Mouse (Mus musculus): ENCODE measurements around the gene Hsd17b6. TPM values are rescaled to one million over a fixed set of nuclear protein-coding genes. Genes with fewer than 3 reads are reported as not detected.

Hsd17b6 gene
- polyA plus RNA-seq, 1 experiment = not detected

GRCm38 (mm10) chr10:127951821-127952220, 55.6 kb downstream of the Hsd17b6 start:
- H3K4me3 ChIP-seq (ENCODE audit: insufficient read depth, low read length) = no peak overlapping the region
- TF ChIP-seq CTCF (IDR thresholded peaks at IDR 0.05; ENCODE audit: low read depth, low read length) (no peak), POLR2A (IDR thresholded peaks at IDR 0.05; ENCODE audit: borderline replicate concordance, low read depth, low read length) (no peak)
- no peaks in the 10 kb centered on the region for H3K4me1 ChIP-seq (ENCODE audit: control insufficient read depth, insufficient read depth, low read length)
- H3K27ac ChIP-seq (ENCODE audit: insufficient read depth, low read depth, low read length) = no peak overlapping the region

GRCm38 (mm10) chr10:127951390-127951789, 56.0 kb downstream of the Hsd17b6 start:
- Histone ChIP-seq H3K27ac (ENCODE audit: insufficient read depth, low read depth, low read length) (no peak overlapping the region), H3K4me3 (ENCODE audit: insufficient read depth, low read length) (no peak overlapping the region), H3K4me1 (ENCODE audit: control insufficient read depth, insufficient read depth, low read length) (no peaks in the 10 kb centered on the region)
- no peak for TF ChIP-seq CTCF (IDR thresholded peaks at IDR 0.05; ENCODE audit: low read depth, low read length)
- TF ChIP-seq POLR2A (IDR thresholded peaks at IDR 0.05; ENCODE audit: borderline replicate concordance, low read depth, low read length) = no peak

GRCm38 (mm10) chr10:127949596-127950130, 57.7 kb downstream of the Hsd17b6 start:
- no peak overlapping the region for H3K27ac ChIP-seq (ENCODE audit: insufficient read depth, low read depth, low read length)
- no peak overlapping the region for H3K4me3 ChIP-seq (ENCODE audit: insufficient read depth, low read length)
- TF ChIP-seq CTCF (IDR thresholded peaks at IDR 0.05; ENCODE audit: low read depth, low read length) (no peak), POLR2A (IDR thresholded peaks at IDR 0.05; ENCODE audit: borderline replicate concordance, low read depth, low read length) (no peak)
- no peaks in the 10 kb centered on the region for H3K4me1 ChIP-seq (ENCODE audit: control insufficient read depth, insufficient read depth, low read length)

- Histone ChIP-seq H3K4me1 (ENCODE audit: control insufficient read depth, insufficient read depth, low read length) (no peaks in the 10 kb centered on the region), H3K4me3 (ENCODE audit: insufficient read depth, low read length) (no peak overlapping the region), H3K27ac (ENCODE audit: insufficient read depth, low read depth, low read length) (no peak overlapping the region)
- TF ChIP-seq POLR2A (IDR thresholded peaks at IDR 0.05; ENCODE audit: borderline replicate concordance, low read depth, low read length) = no peak
- TF ChIP-seq CTCF (IDR thresholded peaks at IDR 0.05; ENCODE audit: low read depth, low read length) = no peak
Measured at GRCm38 (mm10) chr10:127945432-127946064, 61.9 kb downstream of the Hsd17b6 start.

Other genes starting within 250 kb of the Hsd17b6 start
- gene Rdh1, start 247.9 kb downstream of the Hsd17b6 start, polyA plus RNA-seq (2012; ENCODE audit: insufficient read depth, insufficient read length, missing spikeins) = not detected in 2 replicates
- gene Rdh16f1, start 247.8 kb downstream of the Hsd17b6 start, polyA plus RNA-seq (2012; ENCODE audit: insufficient read depth, insufficient read length, missing spikeins) = not detected in 2 replicates
- 0.60 TPM in 1 of 2 replicates, not detected in the other for gene Rdh9, start 231.2 kb downstream of the Hsd17b6 start, polyA plus RNA-seq (2012; ENCODE audit: insufficient read depth, insufficient read length, missing spikeins)
- not detected in 2 replicates for gene Rdh16, start 206.5 kb downstream of the Hsd17b6 start, polyA plus RNA-seq (2012; ENCODE audit: insufficient read depth, insufficient read length, missing spikeins)
- not detected in 2 replicates for gene Rdh19, start 157.7 kb downstream of the Hsd17b6 start, polyA plus RNA-seq (2012; ENCODE audit: insufficient read depth, insufficient read length, missing spikeins)
- gene Rdh16f2, start 141.1 kb downstream of the Hsd17b6 start, polyA plus RNA-seq (2012; ENCODE audit: insufficient read depth, insufficient read length, missing spikeins) = not detected in 2 replicates
- not detected in 2 replicates for gene Rdh7, start 118.8 kb downstream of the Hsd17b6 start, polyA plus RNA-seq (2012; ENCODE audit: insufficient read depth, insufficient read length, missing spikeins)
- not detected in 2 replicates for gene Sdr9c7, start 109.1 kb downstream of the Hsd17b6 start, polyA plus RNA-seq (2012; ENCODE audit: insufficient read depth, insufficient read length, missing spikeins)
- gene Prim1, start 7.6 kb upstream of the Hsd17b6 start, polyA plus RNA-seq (2012; ENCODE audit: insufficient read depth, insufficient read length, missing spikeins) = 14.3 and 18.6 TPM in 2 replicates
- gene Naca, start 28.0 kb upstream of the Hsd17b6 start, polyA plus RNA-seq (2012; ENCODE audit: insufficient read depth, insufficient read length, missing spikeins) = 540 and 609 TPM in 2 replicates
- gene Ptges3, start 51.3 kb upstream of the Hsd17b6 start, polyA plus RNA-seq (2012; ENCODE audit: insufficient read depth, insufficient read length, missing spikeins) = 152 and 160 TPM in 2 replicates
- 483 and 528 TPM in 2 replicates for gene Atp5b, start 75.7 kb upstream of the Hsd17b6 start, polyA plus RNA-seq (2012; ENCODE audit: insufficient read depth, insufficient read length, missing spikeins)
- gene Baz2a, start 84.0 kb upstream of the Hsd17b6 start, polyA plus RNA-seq (2012; ENCODE audit: insufficient read depth, insufficient read length, missing spikeins) = 49.0 and 52.9 TPM in 2 replicates
- 39.4 and 39.8 TPM in 2 replicates for gene Rbms2, start 172.7 kb upstream of the Hsd17b6 start, polyA plus RNA-seq (2012; ENCODE audit: insufficient read depth, insufficient read length, missing spikeins)
- gene Gls2, start 186.8 kb upstream of the Hsd17b6 start, polyA plus RNA-seq (2012; ENCODE audit: insufficient read depth, insufficient read length, missing spikeins) = not detected in 2 replicates
- gene Spryd4, start 204.2 kb upstream of the Hsd17b6 start, polyA plus RNA-seq (2012; ENCODE audit: insufficient read depth, insufficient read length, missing spikeins) = 5.3 and 6.1 TPM in 2 replicates
- gene Mip, start 218.2 kb upstream of the Hsd17b6 start, polyA plus RNA-seq (2012; ENCODE audit: insufficient read depth, insufficient read length, missing spikeins) = not detected in 2 replicates
- 6.4 and 10.7 TPM in 2 replicates for gene Timeless, start 224.5 kb upstream of the Hsd17b6 start, polyA plus RNA-seq (2012; ENCODE audit: insufficient read depth, insufficient read length, missing spikeins)
- gene Apon, start 246.5 kb upstream of the Hsd17b6 start, polyA plus RNA-seq (2012; ENCODE audit: insufficient read depth, insufficient read length, missing spikeins) = not detected in 2 replicates

Data from bone marrow macrophage, adult 2 months (primary cell).